ENCODE assay signal across 8 mouse cellular contexts in the genomic region with DNA sequence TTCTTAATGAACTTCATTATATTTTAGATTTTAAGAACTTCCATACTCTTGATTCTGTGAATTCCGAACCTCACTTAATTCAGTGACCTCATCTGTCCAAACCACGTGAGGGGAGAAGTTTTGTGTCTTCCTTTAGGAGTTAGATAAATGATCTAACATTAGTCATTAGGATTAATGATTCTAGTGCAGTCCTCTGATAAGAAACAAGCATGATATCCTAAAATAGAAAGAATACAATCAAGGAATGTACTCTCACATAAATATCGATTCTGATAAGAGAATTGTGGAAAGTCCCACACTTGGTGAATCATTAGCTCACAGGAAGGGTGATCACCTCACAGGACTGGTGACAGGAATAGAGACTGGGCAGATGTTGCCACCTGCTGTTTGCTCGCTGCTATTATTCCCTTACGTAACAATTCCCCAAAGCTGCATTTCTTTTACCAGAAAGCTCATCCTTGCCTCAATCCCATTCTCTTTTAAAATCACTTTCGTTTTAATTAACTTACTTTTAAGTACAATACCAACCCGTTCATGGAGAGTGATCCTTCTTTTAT. TPM values are rescaled to one million over a fixed set of nuclear protein-coding genes. Genes with fewer than 3 reads are reported as not detected.
DNase-seq lines count a peak whose midpoint lies in the region; ATAC-seq and TF ChIP-seq lines count a peak whose summit lies in the region.

No protein-coding gene starts in this region.

- peaks cover 21% of the 10 kb centered on the region for H3K4me1 ChIP-seq in limb, embryonic 10.5 days
- no peaks in the 10 kb centered on the region for H3K4me1 ChIP-seq in midbrain, postnatal 0 days (ENCODE audit: insufficient read depth, low read length)
- 0 out of 2 replicates have a peak, but pooled peaks cover 2% of the 10 kb centered on the region for H3K4me1 ChIP-seq in testis, adult 2 months (ENCODE audit: control insufficient read depth, insufficient read depth, low read length)

- 35% methylated on average over 7 of the region's 7 CpGs for WGBS in limb, embryonic 10.5 days
- 24% methylated on average over 7 of the region's 7 CpGs for WGBS in midbrain, postnatal 0 days

- peak; percentile 99 for ATAC-seq in granulocyte monocyte progenitor cell, adult 5-6 weeks (replicated peaks; ENCODE audit: poor library complexity, severe bottlenecking)
- ATAC-seq in midbrain, postnatal 0 days (ENCODE audit: low FRiP score): peak; percentile 78

- H3K4me2 ChIP-seq in midbrain, postnatal 0 days (ENCODE audit: low read depth, low read length, poor library complexity, severe bottlenecking): no peak overlapping the region

- H3K36me3 ChIP-seq in limb, embryonic 10.5 days: no peaks in the 10 kb centered on the region
- H3K36me3 ChIP-seq in midbrain, postnatal 0 days (ENCODE audit: insufficient read depth, low read length): no peaks in the 10 kb centered on the region
- no peaks in the 10 kb centered on the region for H3K36me3 ChIP-seq in testis, adult 2 months (ENCODE audit: control insufficient read depth, insufficient read depth, low read length)

- no peak overlapping the region for H3K9ac ChIP-seq in midbrain, postnatal 0 days (replicated peaks; ENCODE audit: low read length, poor library complexity, severe bottlenecking)

- no peaks in the 10 kb centered on the region for H3K27me3 ChIP-seq in limb, embryonic 10.5 days (ENCODE audit: low read depth, poor library complexity, severe bottlenecking)
- no peaks in the 10 kb centered on the region for H3K27me3 ChIP-seq in midbrain, postnatal 0 days (ENCODE audit: insufficient read depth, low read length)
- H3K27me3 ChIP-seq in testis, adult 2 months (ENCODE audit: control insufficient read depth, insufficient read depth, low read length): no peaks in the 10 kb centered on the region

- H3K9me3 ChIP-seq in limb, embryonic 10.5 days (replicated peaks): no peaks in the 10 kb centered on the region
- no peaks in the 10 kb centered on the region for H3K9me3 ChIP-seq in midbrain, postnatal 0 days (ENCODE audit: low read length)

- no peak overlapping the region for H3K4me3 ChIP-seq in limb, embryonic 10.5 days
- H3K4me3 ChIP-seq in midbrain, postnatal 0 days (ENCODE audit: low read depth, low read length): no peak overlapping the region
- H3K4me3 ChIP-seq in testis, adult 2 months (ENCODE audit: control insufficient read depth, low read depth, low read length): no peak overlapping the region

- TF ChIP-seq CTCF in midbrain, postnatal 0 days (IDR thresholded peaks at IDR 0.05): peak; percentile 89
- TF ChIP-seq CTCF in testis, adult 2 months (IDR thresholded peaks at IDR 0.05; ENCODE audit: control insufficient read depth, insufficient read depth, insufficient replicate concordance, low read depth, low read length): peak; percentile 30; the same call in 1 of the 2 replicates

- H3K27ac ChIP-seq in limb, embryonic 10.5 days: no peak overlapping the region
- H3K27ac ChIP-seq in midbrain, postnatal 0 days (ENCODE audit: low read depth, low read length): no peak overlapping the region
- H3K27ac ChIP-seq in testis, adult 2 months (ENCODE audit: control insufficient read depth, insufficient read depth, low read depth, low read length): no peak overlapping the region

- TF ChIP-seq POLR2A in testis, adult 2 months (IDR thresholded peaks at IDR 0.05; ENCODE audit: control insufficient read depth, low read depth, low read length): no peak

- DNase-seq in urinary bladder, postnatal 36 days (ENCODE audit: low spot score in 2 of 2): peak; percentile 32 to 52
- DNase-seq in urinary bladder, postnatal 4 days (ENCODE audit: low spot score in 2 of 2): no peak
- peak; percentile 29 to 64 for DNase-seq in cerebellum, postnatal 25 days
- peak; percentile 70 to 78 for DNase-seq in kidney, adult 8-10 months
- DNase-seq in limb, embryonic 10.5 days (ENCODE audit: low spot score): peak; percentile 55
- peak; percentile 77 for DNase-seq in midbrain, postnatal 0 days (ENCODE audit: low spot score)

RNA-seq across cellular contexts. Expression of a gene that starts 22.3 kb away (rescaled TPM):
- not detected in 2 replicates for total RNA-seq in granulocyte monocyte progenitor cell, adult 5-6 weeks (2014; fragmentation: Nextera tagmentation)
- not detected in 2 replicates for total RNA-seq in granulocyte monocyte progenitor cell, adult 5-6 weeks (2017)
- not detected in 2 replicates for polyA plus RNA-seq in limb, embryonic 10.5 days (2016; fragmentation: Nextera tagmentation; extraction: Ambion mirVana)
- not detected in 2 replicates for total RNA-seq in midbrain, postnatal 0 days (2014; rRNA removed)
- not detected in 2 replicates for polyA plus RNA-seq in midbrain, postnatal 0 days (2015; fragmentation: Nextera tagmentation; extraction: Ambion mirVana)
- 0.11 and 0.16 TPM in 2 replicates for polyA plus RNA-seq in testis, adult 2 months (2012; rRNA removed)

Comparison
In these comparisons a context has a peak if more than half of its experiments do, and no peak if none do; other contexts are left out.
1. DNase-seq: peak in urinary bladder, postnatal 36 days (2 of 2), cerebellum, postnatal 25 days (2 of 2), kidney, adult 8-10 months (2 of 2), limb, embryonic 10.5 days (single experiment) and midbrain, postnatal 0 days (single experiment); none in urinary bladder, postnatal 4 days (0 of 2).